Comparison of ENCODE assay signal across 16 mouse cellular contexts in the genomic region with DNA sequence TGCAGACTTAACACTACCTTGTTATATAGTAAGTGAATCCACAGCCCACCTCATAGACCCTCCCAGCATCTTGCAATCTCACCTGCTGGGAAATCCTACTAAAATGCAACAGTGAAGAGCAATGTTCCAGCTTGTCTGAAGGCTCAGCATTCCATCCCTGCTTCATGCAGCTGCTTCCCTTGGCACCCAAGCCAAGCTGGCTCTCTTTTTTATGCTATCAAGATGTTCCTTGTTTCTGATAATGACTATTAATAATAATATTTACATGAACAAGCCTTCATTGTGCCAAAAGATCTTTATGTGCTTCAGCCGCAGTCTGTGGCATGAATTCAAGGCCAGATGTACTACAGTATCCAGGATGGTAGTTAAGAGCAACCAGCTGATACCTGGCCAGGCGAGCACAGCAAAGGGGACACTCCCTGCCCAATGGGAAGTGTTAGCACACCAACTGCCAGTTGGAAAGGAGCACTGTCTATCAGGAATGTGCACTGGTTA. TPM values are rescaled to one million over a fixed set of nuclear protein-coding genes. Genes with fewer than 3 reads are reported as not detected.
DNase-seq lines count a peak whose midpoint lies in the region; ATAC-seq and TF ChIP-seq lines count a peak whose summit lies in the region.
"Had no signal": no experiment of that assay in that cellular context is flagged by ENCODE, and none has a peak within 500 bp of the region (broad histone marks: within the 10 kb centered on the region; RNA-seq: fewer than 3 reads in every experiment).

No protein-coding gene starts in this region.

- WGBS in lung, adult 2 months = 43% methylated on average over 2 of the region's 2 CpGs

- peaks cover 3% of the 10 kb centered on the region for H3K4me1 ChIP-seq in lung, adult 2 months (ENCODE audit: control insufficient read depth, insufficient read depth, low read length)

- no peak for ATAC-seq in erythroblast, adult 5-6 weeks (replicated peaks; ENCODE audit: low FRiP score, poor library complexity, severe bottlenecking)
- ATAC-seq: forebrain, embryonic 16.5 days had no signal

- TF ChIP-seq POLR2A in lung, adult 2 months (IDR thresholded peaks at IDR 0.05; ENCODE audit: borderline replicate concordance, extremely low read depth, low read depth, low read length) = no peak

- peak; percentile 14 for DNase-seq in lung, adult 18-20 months
- no peak for DNase-seq in lung, adult 2 months
- peak; percentile 21 to 44 for DNase-seq in layer of hippocampus, adult 8-10 months (ENCODE audit: low spot score in 2 of 2)
- peak; percentile 13 to 45 for DNase-seq in layer of hippocampus, postnatal 14 days (ENCODE audit: low spot score in 2 of 2)
- peak; percentile 51 for DNase-seq in testis, postnatal 10 days (ENCODE audit: low spot score)
- DNase-seq in kidney, adult 9 months = no peak
- DNase-seq: adrenal gland, adult 2 months; cerebellum, adult 9-10 months; heart, postnatal 4 days; kidney, adult 11 months; kidney, postnatal 14 days; thymus, postnatal 36 days had no signal

- no peak for TF ChIP-seq CTCF in lung, adult 2 months (IDR thresholded peaks at IDR 0.05; ENCODE audit: insufficient read depth, low read length)

- no peak overlapping the region for H3K4me3 ChIP-seq in lung, adult 2 months (replicated peaks; ENCODE audit: extremely low read depth, low read depth, low read length)
- H3K4me3 ChIP-seq: erythroblast, embryonic 14.5 days; heart, adult 2 months had no signal

RNA-seq across cellular contexts. Expression of a gene that starts 54.0 kb away (rescaled TPM):
- polyA plus RNA-seq in lung, adult 2 months (2012; rRNA removed) = 20.6 and 28.9 TPM in 2 replicates
- total RNA-seq in layer of hippocampus, adult 8-10 months (2022) = 10 to 100 TPM; 28.7 to 41.4 (median 34.0) TPM
- 10 to 100 TPM; 33.7 to 35.8 TPM for total RNA-seq in layer of hippocampus, postnatal 14 days (2021)
- total RNA-seq in erythroblast, adult 5-6 weeks (2015; ENCODE audit: low replicate concordance) = 4.0 and 11.7 TPM in 2 replicates
- 8.1 and 8.6 TPM in 2 replicates for total RNA-seq in erythroblast, adult 5-6 weeks (2017; ENCODE audit: low replicate concordance)

Comparison
In these comparisons a context has a peak if more than half of its experiments do, and no peak if none do; other contexts are left out.
1. DNase-seq: peak in lung, adult 18-20 months (2 of 2), layer of hippocampus, adult 8-10 months (2 of 2), layer of hippocampus, postnatal 14 days (2 of 2) and testis, postnatal 10 days (single experiment); none in lung, adult 2 months (single experiment) and kidney, adult 9 months (single experiment).